Mouse (Mus musculus) intestine, embryonic 14.5 days (tissue): ENCODE results near the gene Mog. TPM values are rescaled to one million over a fixed set of nuclear protein-coding genes. Genes with fewer than 3 reads are reported as not detected.
"Not testable (repeated sequence)": the region's sequence is repeated elsewhere in the genome, so short reads cannot be mapped to it uniquely, and the experiment has no call there.

Source experiments
- ATAC-seq: fragments of 200-750 bp; cut with Nextera tagmentation; replicated peaks from 2 replicates; pipeline ENCODE4 v1.8.0; 2017; ENCODE audit warnings: low read depth, moderate number of reproducible peaks, moderate TSS enrichment, moderate library complexity; ENCODE audit not compliant: low FRiP score, low TSS enrichment
- DNase-seq: peaks from one replicate; pipeline ENCODE4 v3.0.0-alpha.2; 2018; ENCODE audit warnings: low spot score
- H3K27ac ChIP-seq: fragments of 300-500 bp; sonication (generic); 2 replicates; pipeline ENCODE4 v1.5.1; 2014; ENCODE audit warnings: low read depth, mild to moderate bottlenecking, control low read depth
- H3K27me3 ChIP-seq: fragments of 300-500 bp; sonication (generic); replicated peaks from 2 replicates; pipeline ENCODE4 v1.6.1; 2014; ENCODE audit warnings: low read length, control low read depth; ENCODE audit not compliant: control insufficient read depth, insufficient read depth
- H3K36me3 ChIP-seq: fragments of 300-500 bp; sonication (generic); 2 replicates; pipeline ENCODE4 v1.6.1; 2014; ENCODE audit warnings: low read length, control low read depth; ENCODE audit not compliant: control insufficient read depth, insufficient read depth
- H3K4me1 ChIP-seq: fragments of 300-500 bp; sonication (generic); replicated peaks from 2 replicates; pipeline ENCODE4 v1.6.1; 2014; ENCODE audit warnings: low read length, control low read depth, mixed read lengths; ENCODE audit not compliant: control insufficient read depth, insufficient read depth
- H3K4me2 ChIP-seq: fragments of 300-500 bp; sonication (generic); 2 replicates; pipeline ENCODE4 v1.6.1; 2014; ENCODE audit warnings: low read length
- H3K4me3 ChIP-seq: fragments of 300-500 bp; sonication (generic); 2 replicates; pipeline ENCODE4 v1.5.1; 2014; ENCODE audit warnings: low read depth, low read length, control low read depth, mixed read lengths
- H3K9ac ChIP-seq: fragments of 300-500 bp; sonication (generic); 2 replicates; pipeline ENCODE4 v1.6.1; 2014; ENCODE audit warnings: mild to moderate bottlenecking, low read length
- H3K9me3 ChIP-seq: fragments of 300-500 bp; sonication (generic); 2 replicates; pipeline ENCODE4 v1.6.1; 2016; ENCODE audit warnings: low read length, control low read depth; ENCODE audit not compliant: control insufficient read depth
- WGBS: fragments of 180-500 bp; shearing (Covaris S2); extraction: QIAGEN DNeasy Blood & Tissue Kit; methylation state at CpG from one replicate; pipeline ENCODE4 v1.1.7; 2014; 5-methylcytosine and 5-hydroxymethylcytosine counted together
- polyA plus RNA-seq: library from polyadenylated mRNA; unstranded; fragments of >200 nt; fragmentation: Nextera tagmentation; extraction: Ambion mirVana; gene quantifications from 2 replicates; pipeline ENCODE4 v1.2.1, GENCODE M21; 2014

Mog gene
- polyA plus RNA-seq, 1 experiment from 2014 or later = 0.14 TPM

DNA sequence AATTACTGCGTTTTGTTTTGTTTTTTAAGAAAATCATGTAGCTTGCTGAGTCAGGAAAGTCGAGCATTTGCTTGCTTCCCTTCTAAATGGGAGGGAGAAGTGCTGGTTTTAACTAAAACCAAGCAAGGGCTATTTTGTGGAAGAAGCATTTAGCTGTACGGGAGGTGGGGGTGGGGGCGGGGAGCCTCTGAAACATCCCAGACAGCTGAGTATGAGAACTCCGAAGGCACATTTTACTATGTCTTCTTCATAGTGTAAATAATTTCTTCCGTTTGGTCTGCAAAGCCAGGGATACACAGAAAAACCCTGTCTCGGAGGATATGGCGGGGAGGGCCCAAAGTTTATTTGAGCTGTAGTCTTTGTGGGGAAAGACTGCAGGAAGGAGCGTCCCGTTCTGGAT lies 5.0 kb upstream of the Mog start:
- 0 out of 2 replicates have a peak, but pooled peaks cover 5% of the 10 kb centered on the region for H3K4me1 ChIP-seq
- no peaks in the 10 kb centered on the region for H3K36me3 ChIP-seq
- H3K4me3 ChIP-seq = peak overlapping the region; percentile 44
- peak overlapping the region; percentile 47 for H3K4me2 ChIP-seq
- WGBS = 4% methylated on average over 10 of the region's 10 CpGs
- ATAC-seq (peak; percentile 56), DNase-seq (no peak)
- peak overlapping the region; percentile 97 for H3K27ac ChIP-seq
- H3K9me3 ChIP-seq = no peaks in the 10 kb centered on the region
- H3K9ac ChIP-seq = peak overlapping the region; percentile 46
- no peaks in the 10 kb centered on the region for H3K27me3 ChIP-seq

DNA sequence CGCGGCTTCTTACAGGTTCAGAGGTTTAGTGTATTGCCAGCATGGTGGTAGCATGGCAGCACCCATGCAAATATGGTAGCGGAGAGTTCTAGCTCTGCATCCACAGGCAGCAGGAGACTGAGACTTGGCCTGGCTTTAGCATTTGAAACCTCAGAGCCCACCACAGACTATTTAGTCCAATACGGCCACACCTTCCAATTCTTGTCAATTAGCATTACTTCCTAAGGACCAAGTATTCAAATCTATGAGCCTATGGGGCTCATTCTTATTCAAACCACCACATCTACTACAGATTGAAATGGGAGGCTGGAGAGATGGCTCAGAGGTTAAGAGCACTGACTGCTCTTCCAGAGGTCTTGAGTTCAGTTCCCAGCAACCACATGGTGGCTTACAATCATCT lies 4.3 kb upstream of the Mog start:
- 96% methylated on average over 4 of the region's 4 CpGs for WGBS
- Histone ChIP-seq H3K27ac (peak overlapping the region; percentile 97), H3K27me3 (no peaks in the 10 kb centered on the region), H3K9ac (no peak overlapping the region), H3K9me3 (no peaks in the 10 kb centered on the region), H3K4me3 (no peak overlapping the region), H3K36me3 (no peaks in the 10 kb centered on the region), H3K4me2 (0 out of 2 replicates have a peak overlapping the region, but pooled peaks have one; percentile 47), H3K4me1 (0 out of 2 replicates have a peak, but pooled peaks cover 5% of the 10 kb centered on the region)
- DNase-seq = no peak
- ATAC-seq = no peak

DNA sequence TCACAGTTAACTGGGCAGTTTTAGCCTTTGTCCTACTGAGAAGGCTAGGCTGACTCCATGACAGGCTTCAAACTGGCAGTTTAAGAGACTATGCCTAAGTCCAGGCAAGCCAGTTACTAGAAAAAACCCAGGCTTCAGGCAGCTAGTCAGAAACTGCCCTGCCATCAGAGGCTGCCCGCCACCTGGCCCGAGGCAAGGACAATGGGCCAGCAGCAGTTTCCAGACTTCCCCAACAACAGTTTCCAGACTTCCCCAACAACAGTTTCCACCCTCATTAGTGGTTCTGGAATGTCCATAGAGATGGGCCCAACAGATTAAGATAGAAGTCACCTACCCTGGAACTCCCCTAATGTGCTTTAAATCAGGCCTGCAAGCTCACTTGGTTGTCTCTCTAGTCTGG lies 3.2 kb upstream of the Mog start:
- Histone ChIP-seq H3K4me1 (0 out of 2 replicates have a peak, but pooled peaks cover 5% of the 10 kb centered on the region), H3K27me3 (no peaks in the 10 kb centered on the region), H3K27ac (no peak overlapping the region), H3K36me3 (no peaks in the 10 kb centered on the region), H3K4me3 (no peak overlapping the region), H3K4me2 (no peak overlapping the region), H3K9me3 (no peaks in the 10 kb centered on the region), H3K9ac (no peak overlapping the region)
- DNase-seq (no peak), ATAC-seq (no peak)
- WGBS = 93% methylated on average over 2 of the region's 2 CpGs

DNA sequence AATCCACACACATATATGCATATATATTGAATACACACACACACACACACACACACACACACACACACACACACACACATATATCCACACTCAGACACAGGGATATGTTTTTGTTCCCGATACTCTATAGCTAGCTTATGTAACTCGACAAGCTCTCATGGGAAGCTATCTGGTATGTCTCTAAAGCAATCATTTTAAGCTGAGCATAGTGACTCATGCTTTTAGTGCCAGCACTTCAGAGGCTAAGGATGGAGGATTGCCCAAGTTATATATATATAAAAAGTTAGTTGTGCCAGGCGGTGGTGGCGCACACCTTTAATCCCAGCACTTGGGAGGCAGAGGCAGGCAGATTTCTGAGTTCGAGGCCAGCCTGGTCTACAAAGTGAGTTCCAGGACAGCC lies 4.0 kb downstream of the Mog start:
- not testable (repeated sequence) for ATAC-seq, H3K4me2 ChIP-seq, H3K36me3 ChIP-seq, H3K4me1 ChIP-seq, H3K9ac ChIP-seq, H3K4me3 ChIP-seq, H3K27me3 ChIP-seq, H3K9me3 ChIP-seq, DNase-seq, H3K27ac ChIP-seq
- WGBS = 91% methylated on average over 5 of the region's 5 CpGs

DNA sequence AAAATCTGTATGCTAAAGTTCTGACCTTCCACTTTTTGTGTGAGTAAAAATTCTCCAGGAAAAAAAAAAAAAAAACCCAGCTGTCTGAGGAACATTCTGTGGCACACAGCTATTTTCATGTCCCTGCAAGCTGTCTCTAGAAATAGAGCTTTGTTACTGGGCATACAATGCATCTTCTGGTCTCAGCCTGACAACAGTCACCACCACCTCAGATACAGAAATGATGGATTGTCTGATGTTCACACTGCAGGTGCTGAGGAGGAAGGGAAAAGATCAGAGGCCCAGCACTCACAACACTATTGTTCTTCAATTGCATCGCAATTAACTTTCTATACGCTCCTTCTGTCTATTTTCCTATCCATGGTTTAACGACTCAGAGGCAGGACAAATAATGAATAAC lies 4.9 kb downstream of the Mog start:
- no peaks in the 10 kb centered on the region for H3K9me3 ChIP-seq
- no peak overlapping the region for H3K4me2 ChIP-seq
- H3K4me1 ChIP-seq = no peaks in the 10 kb centered on the region
- no peaks in the 10 kb centered on the region for H3K36me3 ChIP-seq
- WGBS = 69% methylated on average over 3 of the region's 3 CpGs
- DNase-seq (no peak), ATAC-seq (no peak)
- H3K4me3 ChIP-seq = no peak overlapping the region
- H3K27me3 ChIP-seq = no peaks in the 10 kb centered on the region
- no peak overlapping the region for H3K9ac ChIP-seq
- no peak overlapping the region for H3K27ac ChIP-seq

DNA sequence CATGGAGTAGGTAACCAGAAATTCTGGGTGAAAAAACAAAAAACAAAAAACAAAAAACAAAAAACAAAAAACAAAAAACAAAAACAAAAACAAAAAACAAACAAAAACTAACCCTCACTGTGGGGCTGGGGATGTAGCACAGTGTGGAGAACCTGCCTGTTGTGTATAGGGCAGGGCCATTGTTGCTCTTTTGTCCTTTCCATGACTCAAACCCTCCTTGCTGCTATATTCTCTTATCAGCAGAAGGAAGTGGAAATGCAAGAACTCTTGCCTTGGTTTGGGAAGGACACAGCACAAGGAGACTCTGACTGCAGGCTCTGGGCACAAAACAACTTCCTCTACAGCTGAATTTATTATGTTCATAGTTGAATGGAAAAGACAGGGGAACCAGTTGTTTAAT lies 6.9 kb downstream of the Mog start:
- Histone ChIP-seq H3K36me3 (no peaks in the 10 kb centered on the region), H3K4me2 (no peak overlapping the region), H3K4me1 (no peaks in the 10 kb centered on the region), H3K27ac (no peak overlapping the region), H3K4me3 (no peak overlapping the region), H3K27me3 (no peaks in the 10 kb centered on the region), H3K9me3 (no peaks in the 10 kb centered on the region), H3K9ac (no peak overlapping the region)
- ATAC-seq (no peak), DNase-seq (no peak)

DNA sequence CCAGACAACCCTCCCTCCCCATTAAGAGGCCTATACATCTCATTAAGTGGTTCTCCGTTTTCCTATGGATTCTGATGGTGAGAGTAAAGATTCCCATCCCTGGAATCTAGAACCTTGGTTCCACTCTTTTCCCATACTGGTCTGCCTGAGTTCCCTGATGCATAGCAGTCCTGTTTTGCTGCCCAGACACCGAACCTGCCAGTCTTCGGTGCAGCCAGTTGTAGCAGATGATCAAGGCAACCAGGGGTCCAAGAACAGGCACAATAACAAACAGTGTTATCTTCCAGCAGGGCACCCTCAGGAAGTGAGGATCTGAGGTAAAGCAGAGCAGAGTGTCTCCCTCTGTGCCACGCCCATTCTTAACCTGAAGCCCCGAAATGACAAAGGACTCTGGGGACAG lies 11.1 kb downstream of the Mog start:
- Histone ChIP-seq H3K27ac (no peak overlapping the region), H3K27me3 (no peaks in the 10 kb centered on the region), H3K4me3 (no peak overlapping the region), H3K4me2 (no peak overlapping the region), H3K9ac (no peak overlapping the region), H3K36me3 (peaks cover 41% of the 10 kb centered on the region), H3K9me3 (no peaks in the 10 kb centered on the region), H3K4me1 (no peaks in the 10 kb centered on the region)
- 47% methylated on average over 5 of the region's 5 CpGs for WGBS
- ATAC-seq (no peak), DNase-seq (no peak)

DNA sequence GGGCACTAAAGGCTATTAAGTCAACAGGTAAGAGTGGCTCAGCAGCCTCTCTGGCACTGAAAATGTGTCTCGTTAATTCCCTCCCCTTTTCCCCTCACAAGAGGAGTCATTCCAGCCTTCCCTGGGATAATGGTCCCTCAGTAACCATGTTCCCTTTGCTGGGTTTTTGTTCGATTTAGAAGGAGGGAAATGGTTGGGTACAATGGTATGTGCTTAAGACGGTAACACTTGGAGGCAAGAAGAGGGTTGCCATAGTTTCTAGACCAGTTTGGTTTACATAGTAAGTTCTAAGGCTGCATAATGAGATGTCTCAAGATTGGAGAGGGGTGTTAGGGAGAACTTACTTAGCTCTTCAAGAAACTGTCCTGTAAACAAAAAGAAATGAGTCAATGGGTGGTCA lies 11.5 kb downstream of the Mog start:
- peaks cover 45% of the 10 kb centered on the region for H3K36me3 ChIP-seq
- no peak overlapping the region for H3K4me2 ChIP-seq
- no peaks in the 10 kb centered on the region for H3K4me1 ChIP-seq
- H3K27ac ChIP-seq = no peak overlapping the region
- H3K27me3 ChIP-seq = no peaks in the 10 kb centered on the region
- ATAC-seq (no peak), DNase-seq (no peak)
- no peaks in the 10 kb centered on the region for H3K9me3 ChIP-seq
- 86% methylated on average over 3 of the region's 3 CpGs for WGBS
- H3K9ac ChIP-seq = no peak overlapping the region
- no peak overlapping the region for H3K4me3 ChIP-seq

DNA sequence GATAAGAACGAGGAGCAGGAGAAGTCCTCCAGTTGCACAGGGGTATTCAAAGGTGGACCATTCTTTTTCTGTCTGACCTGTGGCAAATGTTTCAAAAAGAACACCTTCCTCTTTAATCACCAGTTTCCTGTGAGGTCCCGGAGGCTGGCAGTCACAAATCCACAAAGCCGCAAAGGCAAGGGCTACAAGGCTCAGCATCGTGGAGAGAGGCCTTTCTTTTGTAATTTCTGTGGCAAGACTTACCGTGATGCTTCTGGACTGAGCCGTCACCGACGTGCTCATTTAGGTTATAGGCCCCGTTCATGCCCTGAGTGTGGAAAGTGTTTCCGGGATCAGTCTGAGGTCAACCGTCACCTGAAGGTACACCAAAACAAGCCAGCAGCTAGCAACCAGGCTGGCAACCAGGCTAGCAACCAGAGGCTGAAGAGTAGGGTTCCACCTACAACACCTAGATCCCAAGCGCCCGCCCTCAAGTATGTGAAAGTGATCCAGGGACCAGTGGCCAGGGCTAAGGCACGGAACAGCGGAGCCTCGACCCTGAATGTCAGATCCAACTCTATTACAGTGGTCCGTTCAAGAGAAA lies 13.6 kb downstream of the Mog start:
- DNase-seq = no peak
- Histone ChIP-seq H3K4me1 (no peaks in the 10 kb centered on the region), H3K36me3 (peaks cover 63% of the 10 kb centered on the region)

More for the DNA sequence above, 13.6 kb downstream of the Mog start:
- Histone ChIP-seq H3K27ac (no peak overlapping the region), H3K9ac (no peak overlapping the region), H3K9me3 (no peaks in the 10 kb centered on the region), H3K27me3 (no peaks in the 10 kb centered on the region), H3K4me3 (no peak overlapping the region), H3K4me2 (no peak overlapping the region)
- WGBS = 93% methylated on average over 17 of the region's 17 CpGs
- ATAC-seq = no peak
